Mouse (Mus musculus) cerebellum, adult 9-11 months (tissue): Measurements from ENCODE around the gene Psmb1.
"Not testable (repeated sequence)": the region's sequence is repeated elsewhere in the genome, so short reads cannot be mapped to it uniquely, and the experiment has no call there.

Source experiments
- DNase-seq: peaks from one replicate; pipeline ENCODE4 v3.0.0; 2022

Psmb1 gene

DNA sequence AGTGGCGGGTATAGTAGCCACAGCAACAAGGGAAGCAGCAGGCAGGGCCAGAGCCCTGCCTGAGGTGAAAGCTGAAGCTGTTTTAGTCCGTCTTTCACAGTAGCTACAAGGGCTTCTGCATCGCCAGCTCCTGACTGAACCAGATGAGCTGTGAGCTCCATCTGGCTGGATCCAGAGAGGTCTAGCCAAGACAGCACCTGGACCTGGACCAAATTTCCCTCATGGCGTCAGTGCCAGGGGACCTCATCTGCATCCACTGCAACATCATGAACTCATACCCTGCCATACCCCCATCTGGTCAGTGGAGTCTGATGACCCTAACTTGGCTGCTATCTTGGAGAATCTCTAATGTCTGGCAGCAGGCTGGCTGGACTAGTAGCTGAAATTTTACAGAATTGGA lies 39.8 kb downstream of the Psmb1 start:
- DNase-seq: no peak

DNA sequence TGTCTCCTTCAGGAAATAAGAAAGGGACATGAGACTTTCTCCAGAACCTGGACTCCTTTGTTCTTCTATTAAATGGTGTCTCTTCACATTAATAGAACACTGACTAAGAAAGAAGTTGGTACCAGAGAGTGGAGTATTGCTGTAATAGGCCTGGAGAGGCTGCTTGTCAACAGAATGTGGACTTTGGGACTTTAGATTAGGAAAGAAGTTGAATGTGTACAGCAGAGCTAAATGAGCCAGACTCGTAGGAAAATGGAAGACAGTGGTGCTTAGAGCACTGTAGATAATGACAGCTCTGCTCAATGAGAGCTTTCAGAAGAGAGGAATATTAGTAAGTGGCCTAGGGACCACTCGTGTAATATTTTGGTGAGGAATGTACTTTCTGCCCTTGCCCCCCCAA lies 43.0 kb downstream of the Psmb1 start:
- DNase-seq: no peak

DNA sequence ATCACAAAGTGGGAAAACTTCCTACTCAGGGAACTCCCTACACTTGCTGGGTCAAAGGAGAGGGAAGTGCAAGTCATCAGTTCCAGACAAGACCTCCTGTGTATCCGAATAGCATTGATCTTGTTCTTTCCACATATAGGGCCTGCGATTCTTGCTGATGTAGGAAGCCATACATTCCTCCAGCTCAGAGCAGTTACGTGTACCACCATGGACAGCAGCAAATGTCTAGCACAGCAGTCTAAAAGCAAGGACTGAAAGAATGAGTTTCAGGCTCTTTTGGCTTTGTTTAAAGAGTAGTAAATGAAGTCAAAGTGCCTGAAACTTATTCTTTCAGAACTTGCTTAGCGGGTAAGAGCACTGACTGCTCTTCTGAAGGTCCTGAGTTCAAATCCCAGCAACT lies 44.3 kb downstream of the Psmb1 start:
- DNase-seq: no peak

DNA sequence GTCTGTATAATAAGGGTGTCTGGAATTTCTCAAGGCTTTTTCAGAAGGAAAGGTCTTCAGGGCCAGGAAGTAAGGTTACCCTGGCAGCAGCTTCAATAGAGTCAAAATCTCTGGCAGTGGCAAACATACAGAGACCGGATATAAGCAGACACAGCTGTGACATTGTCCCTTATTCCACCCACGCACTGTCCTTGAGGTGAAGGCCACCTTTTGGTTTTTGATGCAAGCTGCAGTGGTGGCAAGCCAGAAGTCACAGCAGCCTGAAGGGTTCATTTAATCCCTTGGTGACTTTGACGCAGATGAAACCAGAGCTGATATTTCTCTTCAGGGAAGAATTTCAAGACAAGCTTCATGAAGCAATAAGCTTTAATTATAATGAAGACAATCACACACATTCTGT lies 49.9 kb downstream of the Psmb1 start:
- no peak for DNase-seq

DNA sequence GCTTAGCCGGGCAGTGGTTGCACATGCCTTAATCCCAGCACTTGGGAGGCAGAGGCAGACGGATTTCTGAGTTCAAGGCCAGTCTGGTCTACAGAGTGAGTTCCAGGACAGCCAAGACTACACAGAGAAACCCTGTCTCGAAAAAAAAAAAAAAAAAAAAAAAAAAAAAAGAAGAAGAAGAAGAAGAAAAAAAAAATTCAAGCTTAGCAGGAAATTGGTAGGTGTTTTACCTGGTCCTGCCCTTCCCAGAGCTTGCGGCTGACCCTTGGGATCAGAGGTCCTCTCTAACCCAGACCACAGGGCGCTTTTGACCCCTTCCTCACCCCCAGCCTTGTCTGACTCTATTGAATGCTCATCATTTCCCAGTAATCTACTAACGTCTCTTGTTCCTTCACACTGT lies 50.4 kb downstream of the Psmb1 start:
- DNase-seq: not testable (repeated sequence)

DNA sequence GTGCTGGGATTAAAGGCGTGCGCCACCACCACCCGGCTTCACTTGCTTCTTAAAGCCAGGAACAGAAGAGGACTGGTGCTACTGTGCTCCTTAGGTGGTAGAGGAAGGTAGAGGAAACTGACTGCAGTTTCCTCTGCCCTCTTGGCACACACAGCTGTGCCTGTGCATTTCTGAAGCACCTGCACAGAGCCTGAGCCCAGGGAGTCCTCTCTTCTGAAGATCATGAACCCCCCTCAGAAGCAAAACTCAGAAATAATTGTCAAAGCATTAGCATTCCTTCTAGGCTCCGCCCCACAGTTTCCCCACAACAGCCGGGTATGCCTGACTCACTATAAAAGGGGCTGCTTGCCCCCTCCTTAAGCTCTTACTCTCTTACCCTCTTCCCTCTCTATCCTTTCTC lies 51.7 kb downstream of the Psmb1 start:
- DNase-seq: no peak

DNA sequence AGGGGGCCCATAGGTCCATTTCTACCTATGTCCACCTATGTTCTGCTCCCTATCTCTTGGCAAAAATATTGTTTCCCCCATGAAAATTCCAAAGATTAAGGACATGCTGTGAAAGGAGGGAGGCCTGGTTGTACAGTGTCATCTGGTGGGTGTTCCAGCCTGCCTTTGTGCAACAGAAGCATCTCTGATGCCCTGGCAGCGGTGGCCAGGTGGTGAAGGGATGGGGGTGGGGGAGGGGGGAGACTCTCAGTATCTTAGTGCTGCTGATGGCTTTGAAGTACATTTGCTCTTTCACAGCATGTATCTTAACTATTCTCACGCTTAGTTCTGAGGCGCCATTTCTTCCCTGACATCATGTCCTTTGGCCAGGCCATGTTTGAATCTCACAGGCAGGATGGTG lies 54.1 kb downstream of the Psmb1 start:
- DNase-seq: no peak

DNA sequence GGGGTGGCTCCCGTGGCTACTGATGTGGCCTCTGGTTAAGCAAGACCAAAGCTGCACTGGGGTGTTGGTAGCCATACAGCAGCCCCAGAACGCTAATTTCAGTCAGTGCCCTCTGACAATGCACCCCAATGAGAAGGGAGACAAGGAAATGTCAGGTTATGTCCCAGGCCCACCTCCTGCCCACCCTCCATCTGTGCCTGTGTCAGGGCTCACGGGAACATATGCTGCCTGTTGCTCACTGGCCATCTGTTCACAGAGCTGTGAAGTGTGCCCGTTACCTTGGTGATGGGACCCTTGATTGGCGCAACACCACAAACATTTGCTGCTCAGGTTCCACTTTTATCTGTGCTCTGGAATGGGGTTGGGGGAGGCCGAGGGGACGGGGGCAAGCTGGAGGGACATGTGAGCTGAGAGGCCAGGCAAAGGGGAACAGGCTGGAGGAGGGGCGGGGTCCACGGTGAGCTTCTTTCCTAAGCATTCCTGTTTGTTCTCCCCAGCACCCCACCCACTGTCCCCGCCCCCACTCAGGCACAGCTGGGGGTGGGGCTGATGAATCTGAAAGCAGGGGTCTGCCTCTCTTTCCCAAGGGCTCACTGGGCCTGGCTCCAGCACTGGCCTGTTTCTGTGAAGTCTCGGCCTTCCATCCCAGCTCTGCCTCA lies 59.0 kb downstream of the Psmb1 start:
- no peak for DNase-seq

DNA sequence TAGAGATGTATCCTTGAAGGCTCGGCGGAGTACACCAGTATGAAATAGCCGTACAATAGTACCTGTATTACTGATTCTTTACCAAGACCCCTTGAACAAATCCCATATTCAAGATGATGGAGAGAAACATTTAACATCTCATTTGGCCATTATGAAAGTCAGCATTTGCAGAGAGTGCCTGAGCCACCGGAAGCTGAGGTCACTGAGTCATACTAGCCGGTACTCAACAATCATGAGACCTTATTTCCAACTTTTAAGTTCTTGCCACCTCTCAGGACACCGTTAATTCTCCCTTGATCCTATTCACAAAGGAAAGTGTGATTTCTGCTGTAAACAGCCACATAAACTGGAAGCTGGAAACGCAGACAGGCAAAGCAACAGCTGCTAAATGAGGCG lies 59.5 kb downstream of the Psmb1 start:
- no peak for DNase-seq

DNA sequence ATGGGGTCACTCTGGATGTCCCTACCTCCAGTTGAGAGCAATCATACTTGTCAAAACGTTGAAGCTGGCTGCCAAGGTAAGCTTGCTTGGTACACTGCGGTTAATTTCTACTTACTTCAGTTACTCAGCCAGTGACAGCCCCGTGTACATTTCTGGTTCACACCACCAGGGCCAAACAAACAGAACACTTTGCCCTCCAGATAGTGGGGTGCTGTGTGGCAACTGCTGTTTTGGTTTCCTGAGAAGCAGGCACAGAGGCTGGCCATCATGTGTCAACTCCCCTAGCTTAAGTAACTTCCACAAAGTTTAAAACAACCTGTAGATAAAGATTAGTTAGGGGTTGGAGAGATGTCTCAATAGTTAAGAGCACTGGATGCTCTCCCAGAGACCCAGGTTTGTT lies 64.8 kb downstream of the Psmb1 start:
- no peak for DNase-seq

DNA sequence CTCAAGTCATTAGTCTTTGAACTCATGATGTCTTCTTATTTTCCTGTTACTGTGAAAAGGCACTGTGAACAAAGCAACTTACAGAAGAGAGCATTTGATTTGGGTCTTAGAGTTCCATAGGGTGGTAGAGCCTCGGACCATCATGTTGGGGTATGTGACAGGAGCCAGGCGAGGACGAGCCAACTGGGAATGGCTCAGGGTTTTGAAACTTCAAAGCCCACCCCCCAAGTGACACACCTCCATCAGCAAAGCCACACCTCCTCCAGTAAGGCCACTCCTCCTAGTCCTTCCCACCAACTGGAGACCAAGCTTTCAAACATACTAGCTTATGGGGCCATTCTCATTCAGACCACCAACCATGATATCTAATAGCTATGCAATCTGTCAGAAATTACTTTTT lies 67.5 kb downstream of the Psmb1 start:
- no peak for DNase-seq

DNA sequence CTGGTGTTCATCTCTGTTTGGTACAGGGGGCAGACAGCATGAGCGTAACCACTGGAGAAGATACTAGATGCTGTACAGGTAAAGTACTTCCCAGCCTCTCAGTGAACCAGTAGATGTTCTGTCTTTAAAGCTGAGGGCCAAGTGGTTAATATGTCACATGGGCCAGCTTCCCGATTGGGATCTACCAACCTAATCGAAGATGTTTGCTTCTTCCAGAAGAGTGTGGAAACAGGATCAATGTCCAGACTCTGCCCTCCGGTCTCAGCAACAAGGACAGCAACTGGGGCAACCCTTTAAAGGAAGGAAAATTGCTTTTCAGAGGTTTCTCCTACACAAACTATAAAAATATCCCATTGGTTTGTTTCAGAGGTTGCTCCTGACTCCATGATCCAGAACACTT lies 68.0 kb downstream of the Psmb1 start:
- DNase-seq: no peak

DNA sequence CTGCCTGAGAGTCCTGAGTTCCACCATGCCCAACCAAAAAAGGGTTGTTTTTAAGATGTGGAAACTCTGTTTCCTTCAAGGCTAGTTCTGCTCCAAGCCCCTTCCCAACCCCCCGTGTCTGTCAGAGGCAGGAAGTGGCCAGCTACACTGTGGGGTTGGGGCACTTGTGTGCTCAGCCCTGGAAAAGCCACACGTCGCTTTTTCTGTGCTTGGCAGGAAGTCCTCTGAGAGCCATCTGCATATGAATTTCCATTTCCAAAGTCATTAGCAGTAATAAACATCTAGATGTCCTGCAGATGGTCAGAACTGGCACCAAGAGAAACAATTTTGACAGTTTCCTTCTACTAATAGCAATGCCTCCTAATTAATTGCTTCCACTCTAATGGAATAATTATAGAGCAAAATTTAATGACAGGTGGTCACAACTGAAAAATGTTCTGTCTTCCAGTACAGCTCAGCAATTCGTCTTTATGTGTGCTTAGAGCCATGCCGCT lies 68.5 kb downstream of the Psmb1 start:
- peak; percentile 55 for DNase-seq

DNA sequence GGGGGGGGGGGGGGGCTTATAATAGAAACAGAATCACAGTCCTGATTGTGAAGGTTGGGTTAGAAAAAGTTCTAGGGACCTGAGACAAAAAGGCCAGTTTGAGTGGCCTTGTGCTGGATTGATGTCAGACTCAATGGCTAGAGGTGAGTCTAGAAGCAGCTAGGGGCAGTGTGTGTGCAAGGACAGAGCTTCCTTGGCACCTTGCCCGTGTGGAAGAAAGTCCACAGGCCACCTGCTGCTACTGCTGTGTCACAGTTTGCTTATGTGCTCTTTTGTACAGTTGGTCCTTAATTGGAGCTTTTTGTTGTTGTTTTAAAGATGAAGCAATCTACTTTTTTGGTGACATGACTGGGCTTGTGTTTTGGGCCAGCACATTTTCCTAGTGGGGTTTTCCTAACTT lies 69.6 kb downstream of the Psmb1 start:
- no peak for DNase-seq

DNA sequence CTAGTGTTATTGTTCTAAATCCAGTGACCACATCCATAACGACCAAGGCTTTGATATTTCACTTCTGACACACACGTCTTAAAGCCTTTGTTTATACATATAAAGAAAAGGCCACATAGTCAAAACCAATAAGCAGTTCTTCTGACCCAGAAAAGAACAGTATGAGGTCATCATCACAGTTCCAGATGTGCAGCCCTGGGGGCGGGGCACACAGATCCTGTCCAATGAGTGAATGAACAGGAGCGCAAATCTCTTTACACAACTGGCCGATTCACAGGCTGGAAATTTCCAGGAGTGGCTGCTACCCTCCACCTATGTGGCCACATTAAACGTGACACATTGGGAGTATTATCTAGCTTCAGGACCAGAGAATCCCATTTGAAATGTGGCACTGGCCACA lies 70.1 kb downstream of the Psmb1 start:
- DNase-seq: no peak

DNA sequence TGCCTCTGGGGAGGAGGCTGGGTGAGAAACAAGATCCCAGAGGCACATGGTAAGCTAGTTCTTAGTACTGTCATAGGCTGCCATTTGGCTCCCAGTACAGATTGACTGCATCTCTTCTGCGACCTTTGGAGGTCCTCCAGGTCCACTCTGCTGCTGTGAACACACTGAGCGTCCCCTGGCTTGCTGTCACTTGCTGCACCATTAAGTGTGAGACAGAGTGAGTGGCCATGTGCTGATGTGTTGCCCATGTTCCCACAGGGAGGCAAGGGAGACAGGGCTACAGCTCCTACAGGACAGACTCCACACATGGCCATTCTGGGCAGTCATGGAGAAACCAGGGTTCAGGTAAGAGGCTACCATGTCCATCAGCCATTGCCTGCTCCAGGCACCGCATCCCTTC lies 73.6 kb downstream of the Psmb1 start:
- DNase-seq: no peak
